Mouse (Mus musculus) CH12.LX (cell line): ENCODE measurements around the gene Phf2.

Experiments used
- CTCF ChIP-seq, 2 experiments: IDR thresholded peaks in 1 of 2; conservative IDR thresholded peaks in 1 of 2; 2 replicates each; pipeline ENCODE4 v1.5.1; 2011 to 2012; ENCODE audit warnings: low read depth in 2 of 2, low read length in 2 of 2, improper control_type of control experiment in 1 of 2, inconsistent platforms in 1 of 2, mild to moderate bottlenecking in 1 of 2, moderate library complexity in 1 of 2
- EP300 ChIP-seq: IDR thresholded peaks from 2 replicates; pipeline ENCODE4 v1.6.1; 2011; ENCODE audit warnings: low read length, improper control_type of control experiment
- MYC ChIP-seq: IDR thresholded peaks from 2 replicates; pipeline ENCODE4 v1.6.1; 2011; ENCODE audit warnings: low read depth, mild to moderate bottlenecking, improper control_type of control experiment, low read length
- POLR2A ChIP-seq: IDR thresholded peaks from 2 replicates; pipeline ENCODE4 v1.6.1; 2011; ENCODE audit warnings: low read depth, mild to moderate bottlenecking, improper control_type of control experiment, low read length
- TBP ChIP-seq: conservative IDR thresholded peaks from 2 replicates; pipeline ENCODE4 v1.6.1; 2011; ENCODE audit warnings: low read depth, low read length, improper control_type of control experiment
- UBTF ChIP-seq: IDR thresholded peaks from 2 replicates; pipeline ENCODE4 v1.6.1; 2012; ENCODE audit warnings: low read depth, mild to moderate bottlenecking, inconsistent platforms, low read length, improper control_type of control experiment, moderate library complexity
- USF1 ChIP-seq: IDR thresholded peaks from 2 replicates; pipeline ENCODE4 v1.6.1; 2014; ENCODE audit warnings: low read depth, mild to moderate bottlenecking, inconsistent platforms, low read length, improper control_type of control experiment

- no peak for TF ChIP-seq UBTF
- TF ChIP-seq EP300, result no peak
- no peak for TF ChIP-seq CTCF (conservative IDR thresholded peaks at IDR 0.05 in 1 of 2, IDR thresholded peaks at IDR 0.05 in 1 of 2; ENCODE audit: low read depth in 2 of 2, low read length in 2 of 2)
- no peak for TF ChIP-seq MYC
- no peak for TF ChIP-seq TBP
- no peak for TF ChIP-seq POLR2A
- TF ChIP-seq USF1, result no peak
Measured at GRCm38 (mm10) chr13:48911426-48911825, 40.5 kb upstream of the Phf2 start.
